Mouse (Mus musculus): ENCODE results near the gene Cyp4f13.

DNA sequence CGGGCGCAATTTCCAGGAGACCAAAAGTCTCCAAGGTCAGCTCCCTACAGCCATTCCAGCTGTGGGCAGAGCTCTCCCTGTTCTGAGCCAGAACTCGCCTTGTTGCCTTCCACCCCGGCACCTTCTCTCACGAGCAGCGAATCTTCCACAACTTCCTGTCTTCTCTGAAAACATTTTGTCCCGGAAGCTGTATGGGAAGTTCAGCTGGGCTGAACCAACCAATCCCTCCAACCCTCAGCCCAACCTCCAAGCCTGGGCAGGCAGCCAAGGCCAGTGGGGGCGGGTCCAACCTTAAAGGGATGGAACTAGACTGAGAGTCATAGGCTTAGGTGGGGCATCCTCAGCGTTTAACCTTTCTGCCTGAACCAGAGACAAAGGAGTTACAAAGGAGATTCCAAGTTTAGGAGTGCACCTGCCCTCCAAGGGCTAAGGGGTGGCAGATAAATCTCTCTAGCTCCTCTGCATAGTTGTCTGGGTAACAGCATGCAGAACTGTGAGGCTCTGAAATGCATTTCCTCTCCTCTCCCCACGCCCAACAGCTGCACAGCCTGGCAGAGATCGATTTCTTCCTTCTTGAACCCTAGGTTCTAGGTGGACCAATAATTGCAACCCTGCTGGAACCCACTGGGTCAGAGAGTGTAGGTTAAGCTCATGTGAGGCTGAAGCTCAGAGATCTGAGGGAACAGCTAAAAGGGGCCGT lies at the start of gene Cyp4f13:
- TF ChIP-seq HCFC1 (IDR thresholded peaks at IDR 0.05; ENCODE audit: borderline replicate concordance, insufficient read depth, low read length): no peak
- TF ChIP-seq CHD2 (IDR thresholded peaks at IDR 0.05; ENCODE audit: low read depth, low read length): no peak
- TF ChIP-seq ZNF384 (IDR thresholded peaks at IDR 0.05; ENCODE audit: low read depth, low read length): no peak

All from ES-E14 (cell line).